10 mouse cellular contexts compared by ENCODE assay signal in the genomic region with DNA sequence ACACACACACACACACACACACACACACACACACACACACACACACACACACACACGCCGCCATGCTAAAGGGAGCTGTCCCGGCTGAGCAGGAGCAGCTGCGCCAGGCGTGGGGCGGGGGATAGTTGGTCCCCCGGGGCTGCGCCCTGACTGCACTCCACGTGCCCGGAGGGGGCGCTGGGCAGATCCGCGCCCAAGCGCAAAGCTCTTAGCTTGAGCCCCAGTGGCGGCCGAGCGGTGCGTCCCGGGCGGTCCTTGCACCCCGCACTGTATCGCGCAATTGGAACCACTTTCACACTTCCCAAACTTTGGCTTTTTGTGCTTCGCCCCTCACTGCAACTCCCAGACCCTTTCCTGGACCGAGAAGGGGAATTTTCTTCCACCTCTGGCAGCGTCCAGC. TPM values are rescaled to one million over a fixed set of nuclear protein-coding genes. Genes with fewer than 3 reads are reported as not detected.
DNase-seq lines count a peak whose midpoint lies in the region; ATAC-seq and TF ChIP-seq lines count a peak whose summit lies in the region.
"Had no signal": no experiment of that assay in that cellular context is flagged by ENCODE, and none has a peak within 500 bp of the region (broad histone marks: within the 10 kb centered on the region; RNA-seq: fewer than 3 reads in every experiment).

No protein-coding gene starts in this region.

- H3K9ac ChIP-seq in intestine, embryonic 15.5 days = peak overlapping the region; percentile 13; the same call in 1 of the 2 replicates
- H3K9ac ChIP-seq in stomach, postnatal 0 days (ENCODE audit: low read length) = peak overlapping the region; percentile 54

- no peaks in the 10 kb centered on the region for H3K9me3 ChIP-seq in intestine, embryonic 15.5 days
- H3K9me3 ChIP-seq in stomach, postnatal 0 days (ENCODE audit: control insufficient read depth, low read length) = no peaks in the 10 kb centered on the region

- no peak for TF ChIP-seq EP300 in stomach, postnatal 0 days (optimal IDR thresholded peaks at IDR 0.05)

- 0 out of 2 replicates have a peak overlapping the region, but pooled peaks have one; percentile 9 for H3K27ac ChIP-seq in intestine, embryonic 15.5 days
- H3K27ac ChIP-seq in stomach, postnatal 0 days (replicated peaks) = peak overlapping the region; percentile 63; the same call in 1 of the 2 replicates
- H3K27ac ChIP-seq: macrophage had no signal

- H3K4me3 ChIP-seq in intestine, embryonic 15.5 days (replicated peaks) = peak overlapping the region; percentile 72
- peak overlapping the region; percentile 87 for H3K4me3 ChIP-seq in stomach, postnatal 0 days (ENCODE audit: low read depth, low read length)

- no peaks in the 10 kb centered on the region for H3K36me3 ChIP-seq in intestine, embryonic 15.5 days
- H3K36me3 ChIP-seq in stomach, postnatal 0 days (ENCODE audit: control insufficient read depth, insufficient read depth, low read length) = no peaks in the 10 kb centered on the region

- peak; percentile 40; the same call in 1 of the 2 replicates for ATAC-seq in intestine, embryonic 15.5 days
- peak; percentile 43 for ATAC-seq in stomach, postnatal 0 days (ENCODE audit: low FRiP score, low TSS enrichment)
- ATAC-seq: Patski had no signal

- under 1% methylated on average over 24 of the region's 26 CpGs for WGBS in intestine, embryonic 15.5 days
- 2% methylated on average over 23 of the region's 26 CpGs for WGBS in stomach, postnatal 0 days

- TF ChIP-seq CTCF in stomach, postnatal 0 days (IDR thresholded peaks at IDR 0.05; ENCODE audit: low read depth) = peak; percentile 57

- DNase-seq in urinary bladder, adult 2 months (ENCODE audit: low spot score) = peak; percentile 55
- no peak for DNase-seq in urinary bladder, postnatal 10 days (ENCODE audit: low spot score)
- peak; percentile 70 for DNase-seq in gastrocnemius, postnatal 25 days
- peak; percentile 61 for DNase-seq in lung, postnatal 14 days
- peak; percentile 79 for DNase-seq in stomach, postnatal 0 days (ENCODE audit: low spot score)
- no peak for DNase-seq in cerebellum, adult 9-11 months
- no peak for DNase-seq in c-Kit-positive CD71-positive TER-119-positive erythroid progenitor cells, embryonic 14.5 days (ENCODE audit: low spot score)

- peaks cover 34% of the 10 kb centered on the region for H3K4me1 ChIP-seq in intestine, embryonic 15.5 days (replicated peaks)
- H3K4me1 ChIP-seq in stomach, postnatal 0 days (replicated peaks; ENCODE audit: control insufficient read depth, insufficient read depth) = no peaks in the 10 kb centered on the region; the same call in 1 of the 2 replicates

- peak overlapping the region; percentile 99 for H3K4me2 ChIP-seq in intestine, embryonic 15.5 days (replicated peaks)
- H3K4me2 ChIP-seq in stomach, postnatal 0 days (replicated peaks; ENCODE audit: low read depth) = peak overlapping the region; percentile 88

- H3K27me3 ChIP-seq in intestine, embryonic 15.5 days (replicated peaks) = peaks cover 31% of the 10 kb centered on the region
- H3K27me3 ChIP-seq in stomach, postnatal 0 days (ENCODE audit: control insufficient read depth, insufficient read depth, low read length) = no peaks in the 10 kb centered on the region
- H3K27me3 ChIP-seq: Patski had no signal

RNA-seq across cellular contexts. Expression of a gene that starts 2.6 kb away (rescaled TPM):
- 21.0 and 29.8 TPM in 2 replicates for polyA plus RNA-seq in urinary bladder, adult 2 months (2012; rRNA removed)
- total RNA-seq in gastrocnemius, postnatal 25 days (2021) = 10 to 100 TPM; 27.8 to 30.2 TPM
- polyA plus RNA-seq in intestine, embryonic 15.5 days (2015; fragmentation: Nextera tagmentation; extraction: Ambion mirVana) = 4.4 and 6.0 TPM in 2 replicates
- 9.4 and 10.3 TPM in 2 replicates for polyA plus RNA-seq in stomach, postnatal 0 days (2015; fragmentation: Nextera tagmentation; extraction: Ambion mirVana)

Comparison
In these comparisons a context has a peak if more than half of its experiments do, and no peak if none do; other contexts are left out.
1. DNase-seq: peak in urinary bladder, adult 2 months (single experiment), gastrocnemius, postnatal 25 days (single experiment), lung, postnatal 14 days (single experiment) and stomach, postnatal 0 days (single experiment); none in urinary bladder, postnatal 10 days (single experiment), cerebellum, adult 9-11 months (single experiment) and c-Kit-positive CD71-positive TER-119-positive erythroid progenitor cells, embryonic 14.5 days (single experiment).